Mouse (Mus musculus): ENCODE measurements around the gene Gmeb1.

Gmeb1 gene

DNA sequence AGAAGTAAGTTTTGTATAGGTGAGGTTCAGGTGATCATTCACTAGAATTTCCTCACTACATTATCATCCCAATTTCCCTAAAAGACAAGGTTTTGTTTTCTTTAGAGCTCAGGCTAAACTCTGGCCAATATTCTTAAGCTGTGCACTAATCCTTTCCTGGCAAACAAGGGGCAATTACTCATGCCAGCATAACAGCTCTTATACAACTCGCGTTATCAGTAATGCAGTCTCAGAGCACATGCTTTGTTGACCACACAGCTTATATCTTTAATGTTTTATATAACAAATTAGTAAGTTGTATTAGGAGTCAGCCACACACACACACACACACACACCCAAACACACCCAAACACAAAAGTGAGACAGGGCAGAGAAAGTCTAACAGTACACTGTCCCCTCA lies 51.1 kb downstream of the Gmeb1 start:
- TF ChIP-seq GATA4 (IDR thresholded peaks at IDR 0.05; ENCODE audit: insufficient replicate concordance, low read length) = 0 out of 2 replicates have a peak, but pooled peaks have one; percentile 46

DNA sequence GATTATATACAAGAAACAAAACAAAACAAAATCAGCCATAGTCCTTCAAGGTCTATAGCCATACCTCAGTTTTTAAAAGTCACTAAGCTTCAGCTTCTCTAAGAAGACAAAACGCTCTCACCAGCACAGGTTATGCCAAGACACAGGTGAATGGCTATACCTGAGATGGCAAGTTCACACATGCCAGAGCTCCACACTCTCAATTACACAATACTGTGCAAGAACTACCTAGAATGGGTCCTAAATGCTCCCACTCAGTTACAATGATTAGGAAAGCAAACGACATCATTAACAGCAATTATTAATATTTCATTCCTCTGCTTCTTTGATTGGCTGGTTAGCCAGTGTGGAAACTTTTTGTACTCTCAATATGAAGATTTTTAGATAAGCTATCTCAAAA lies 52.1 kb downstream of the Gmeb1 start:
- TF ChIP-seq GATA4 (IDR thresholded peaks at IDR 0.05; ENCODE audit: insufficient replicate concordance, low read length) = no peak

DNA sequence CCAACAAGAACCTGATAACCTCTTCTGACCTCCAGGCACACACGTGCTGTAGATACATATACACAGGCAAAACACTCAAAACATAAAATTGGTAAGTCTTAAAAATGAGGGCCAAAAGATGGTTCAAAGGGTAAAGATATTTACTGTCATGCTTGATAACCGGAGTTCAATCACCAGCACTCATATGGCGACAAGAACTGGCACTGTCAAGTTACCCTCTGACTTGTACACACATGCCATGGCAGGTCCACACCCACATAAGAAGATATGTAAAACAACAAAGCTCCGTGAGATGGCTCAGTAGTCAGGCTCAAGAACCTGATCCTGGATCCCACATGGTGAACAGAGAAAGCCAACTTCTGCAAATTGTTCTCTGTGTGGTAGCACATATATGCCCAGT lies 54.1 kb downstream of the Gmeb1 start:
- TF ChIP-seq GATA4 (IDR thresholded peaks at IDR 0.05; ENCODE audit: insufficient replicate concordance, low read length) = no peak

DNA sequence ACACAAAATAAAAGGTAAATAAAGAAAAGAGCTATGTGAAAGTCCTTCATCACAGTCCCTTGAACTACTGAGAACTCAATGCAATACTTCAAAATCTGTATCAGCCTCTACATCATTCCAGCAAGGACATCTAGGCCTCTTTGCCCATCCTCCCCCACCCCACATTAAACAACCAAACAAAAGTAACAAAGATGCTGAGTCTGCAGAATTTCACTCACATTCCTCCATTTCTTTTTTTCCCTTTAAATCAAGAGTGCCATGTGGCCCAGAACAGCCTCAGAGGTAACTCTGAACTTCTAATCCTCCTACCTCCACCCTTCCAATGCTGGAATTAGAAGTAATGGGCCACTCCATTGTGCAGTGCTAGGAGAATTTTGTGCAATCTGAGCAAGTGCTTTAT lies 62.6 kb downstream of the Gmeb1 start:
- TF ChIP-seq GATA4 (IDR thresholded peaks at IDR 0.05; ENCODE audit: insufficient replicate concordance, low read length) = no peak

DNA sequence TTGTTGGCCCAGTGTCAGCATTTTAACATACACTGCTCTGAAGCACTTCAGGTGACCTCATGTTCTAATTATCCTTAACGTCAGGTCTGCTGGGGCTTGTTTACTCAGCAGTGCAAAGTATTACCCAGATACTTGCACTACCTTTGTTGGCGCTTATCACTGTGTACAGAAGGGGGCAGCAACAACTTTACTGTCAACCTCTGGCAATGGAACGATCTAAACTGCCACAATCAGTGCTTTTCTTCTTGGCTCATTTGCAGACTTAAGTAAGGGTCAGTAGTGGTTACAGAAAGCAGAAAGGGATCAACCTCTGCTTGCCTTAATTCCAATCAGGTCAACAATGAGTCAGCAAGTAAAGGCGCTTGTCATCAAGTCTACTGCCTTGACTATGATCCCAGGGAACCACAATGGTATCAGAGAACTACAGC lies 63.1 kb downstream of the Gmeb1 start:
- TF ChIP-seq GATA4 (IDR thresholded peaks at IDR 0.05; ENCODE audit: insufficient replicate concordance, low read length) = peak; percentile 44; the same call in 1 of the 2 replicates

DNA sequence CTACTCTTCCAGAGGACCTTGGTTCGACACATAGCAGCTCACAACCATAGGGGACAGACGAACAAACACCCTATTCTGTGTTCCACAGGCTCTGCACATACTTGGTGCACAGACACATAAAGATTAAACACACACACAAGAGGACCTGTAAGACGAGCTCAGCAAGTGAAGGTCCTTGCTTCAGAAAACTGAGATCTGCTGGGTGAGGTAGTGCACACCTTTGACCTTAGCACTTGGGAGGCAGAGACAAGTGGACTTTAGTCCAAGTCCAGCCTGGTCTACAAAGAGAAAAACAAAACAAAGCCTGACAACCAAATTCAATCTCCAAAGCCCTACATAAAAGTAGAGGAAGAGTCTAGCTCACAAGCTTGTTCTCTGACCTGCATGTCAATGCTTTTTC lies 66.4 kb downstream of the Gmeb1 start:
- TF ChIP-seq GATA4 (IDR thresholded peaks at IDR 0.05; ENCODE audit: insufficient replicate concordance, low read length) = no peak

DNA sequence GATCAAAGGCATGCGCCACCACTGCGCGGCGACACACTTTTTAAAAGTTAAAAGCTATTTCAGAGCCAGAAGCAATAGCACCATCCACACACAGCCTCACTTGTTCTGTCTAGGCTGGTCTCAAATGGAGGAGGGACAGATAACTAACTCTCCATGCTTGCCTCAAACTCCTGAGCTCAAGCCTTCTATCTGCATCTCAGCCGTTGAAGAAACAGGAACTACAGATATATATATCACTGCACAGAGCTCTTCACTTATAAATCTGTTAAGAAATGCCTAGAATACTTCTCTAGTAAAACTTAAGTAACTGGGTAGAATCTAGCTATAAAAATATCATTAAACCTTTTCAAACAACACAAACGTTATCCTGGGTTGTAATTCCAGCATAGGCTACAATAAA lies 67.0 kb downstream of the Gmeb1 start:
- TF ChIP-seq GATA4 (IDR thresholded peaks at IDR 0.05; ENCODE audit: insufficient replicate concordance, low read length) = no peak

DNA sequence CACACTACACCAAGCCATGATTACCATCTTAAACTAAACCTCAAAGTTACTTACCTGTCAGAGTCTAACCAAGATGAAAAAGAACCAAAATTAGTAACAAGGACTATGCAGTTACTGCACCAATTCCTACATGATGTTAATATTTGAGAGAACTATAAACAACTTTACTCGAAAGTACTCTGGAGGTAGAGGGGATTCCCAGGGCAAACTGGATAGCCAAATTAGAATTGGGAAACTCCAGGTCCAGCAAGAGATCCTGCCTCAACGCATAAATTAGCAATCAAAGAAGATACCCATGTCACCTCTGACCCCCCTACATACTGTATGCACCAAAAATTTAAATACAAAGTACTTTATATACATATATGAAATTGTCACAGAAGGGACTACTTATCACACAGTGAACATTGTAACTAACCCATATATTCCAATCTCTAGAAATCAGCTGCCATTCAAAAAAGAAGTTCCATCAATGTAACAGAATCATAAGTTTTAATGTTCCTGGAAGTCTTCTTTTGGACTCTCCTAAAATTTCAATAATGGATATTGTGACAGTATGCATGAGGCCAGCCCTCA lies 73.5 kb downstream of the Gmeb1 start:
- no peak for TF ChIP-seq GATA4 (IDR thresholded peaks at IDR 0.05; ENCODE audit: insufficient replicate concordance, low read length)

DNA sequence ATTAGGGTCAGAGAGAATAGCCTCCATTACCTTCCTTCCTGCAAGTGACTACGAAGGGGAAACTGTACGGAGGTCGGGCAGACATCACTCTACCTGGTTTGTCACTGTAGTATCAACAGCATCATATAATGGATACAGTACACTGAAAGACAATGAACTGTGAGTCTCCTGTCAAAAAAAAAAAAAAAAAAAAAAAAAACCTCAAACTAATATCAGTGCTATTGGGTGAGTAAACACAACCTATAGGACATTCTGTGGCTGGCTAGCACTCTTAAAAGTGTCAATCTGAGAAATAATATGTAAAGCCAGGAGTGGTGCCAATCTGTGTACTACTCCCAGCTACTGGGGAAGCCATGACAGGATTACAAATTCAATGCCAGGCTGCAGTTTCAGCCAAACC lies 78.2 kb downstream of the Gmeb1 start:
- no peak for TF ChIP-seq GATA4 (IDR thresholded peaks at IDR 0.05; ENCODE audit: insufficient replicate concordance, low read length)

DNA sequence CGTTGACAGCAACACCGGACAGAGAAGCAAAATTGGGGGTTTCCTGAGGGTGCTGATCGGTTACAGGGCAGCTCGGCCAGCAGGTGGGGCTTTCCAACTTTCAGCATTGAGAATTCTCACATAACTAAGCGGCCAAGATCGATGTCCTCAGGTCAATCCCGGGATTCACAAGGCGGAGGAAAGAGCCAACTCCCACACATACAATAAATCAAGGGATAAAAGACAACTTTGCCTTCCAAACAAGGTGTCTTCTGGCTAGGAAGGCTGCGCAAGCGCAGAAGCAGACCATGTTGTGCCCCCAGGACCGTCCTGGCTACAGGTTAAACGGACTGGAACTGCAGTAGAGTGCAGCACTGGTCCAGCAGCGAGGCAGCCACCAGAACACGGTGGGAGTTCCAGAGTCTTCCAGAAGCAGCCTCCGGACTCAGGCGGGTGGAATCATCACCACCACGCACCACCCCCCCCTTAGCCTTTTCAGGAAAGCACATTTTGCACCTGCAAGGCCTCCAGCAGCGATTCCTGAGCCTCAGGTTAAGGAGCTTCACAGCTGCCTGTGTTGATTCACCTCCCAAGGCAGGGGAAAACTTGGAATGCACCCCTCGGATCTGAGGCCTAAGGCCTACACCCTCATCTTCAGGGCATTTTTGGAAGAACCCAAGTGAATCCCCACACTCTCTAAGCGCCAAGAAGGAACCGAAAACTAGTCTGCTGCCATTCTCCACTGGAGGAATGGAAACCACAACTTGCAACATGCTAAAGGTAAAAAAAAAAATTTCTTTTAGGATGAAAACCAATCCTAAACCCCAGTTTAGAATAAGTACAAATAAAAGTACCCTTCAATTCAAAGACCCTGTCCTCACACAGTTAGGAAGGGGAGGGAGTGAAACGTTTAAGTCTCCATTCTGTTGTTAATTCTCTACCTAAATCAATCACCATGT lies 79.4 kb downstream of the Gmeb1 start:
- TF ChIP-seq GATA4 (IDR thresholded peaks at IDR 0.05; ENCODE audit: insufficient replicate concordance, low read length) = no peak

DNA sequence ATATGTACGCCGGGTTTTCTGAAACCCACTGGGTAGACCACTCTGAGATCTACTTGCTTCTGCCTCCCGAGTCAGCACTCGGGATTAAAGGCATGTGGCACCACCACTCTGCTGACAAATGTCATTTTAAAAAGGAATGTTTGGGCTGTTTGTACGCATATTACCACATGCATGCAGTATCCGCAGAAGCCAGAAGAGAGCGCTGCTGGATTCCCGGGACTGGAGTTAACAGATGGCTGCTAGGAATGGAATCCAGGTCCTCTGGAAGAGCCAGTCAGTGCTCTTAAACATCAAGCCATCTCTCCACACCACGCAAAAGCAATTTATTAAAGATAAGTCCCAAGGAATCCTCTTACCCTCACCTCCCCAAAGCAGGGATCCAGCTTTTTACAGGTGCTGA lies 80.7 kb downstream of the Gmeb1 start:
- no peak for TF ChIP-seq GATA4 (IDR thresholded peaks at IDR 0.05; ENCODE audit: insufficient replicate concordance, low read length)

DNA sequence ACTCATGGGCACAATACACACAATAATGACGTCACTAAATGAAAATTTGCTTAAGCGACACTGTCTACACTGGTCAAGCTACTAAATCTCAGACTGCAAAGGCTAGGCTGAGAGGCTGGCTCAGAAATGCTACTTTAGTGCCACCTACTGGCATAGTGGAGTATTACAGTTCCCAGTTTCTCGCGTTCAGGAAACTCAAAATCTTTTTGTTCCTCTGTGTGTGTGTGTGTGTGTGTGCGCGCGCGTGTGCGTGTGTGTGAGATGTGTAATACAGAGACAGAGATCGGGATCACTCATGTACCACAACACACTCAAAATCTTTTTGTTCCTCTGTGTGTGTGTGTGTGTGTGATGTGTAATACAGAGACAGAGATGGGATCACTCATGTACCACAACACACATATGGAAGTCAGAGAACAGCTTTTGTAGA lies 82.8 kb downstream of the Gmeb1 start:
- no peak for TF ChIP-seq GATA4 (IDR thresholded peaks at IDR 0.05; ENCODE audit: insufficient replicate concordance, low read length)

DNA sequence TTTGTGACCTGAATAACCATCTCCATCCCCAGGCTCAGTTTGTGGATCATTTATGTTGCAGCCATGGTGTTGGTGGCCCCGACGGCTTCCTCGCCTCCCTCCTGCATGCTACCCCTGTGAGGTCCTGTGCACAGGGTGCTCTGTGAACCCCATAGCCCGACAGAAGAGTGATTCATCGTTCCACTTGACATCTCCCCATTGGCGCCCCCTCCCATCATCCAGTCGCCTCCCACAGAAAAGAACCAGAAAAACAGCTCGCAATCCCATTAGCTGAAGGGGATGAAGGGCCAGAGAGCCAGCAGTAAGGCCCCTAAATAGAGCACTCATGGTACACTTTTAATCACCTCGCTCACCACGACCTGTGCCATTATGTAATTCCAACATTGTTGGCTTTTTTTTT lies 84.9 kb downstream of the Gmeb1 start:
- TF ChIP-seq GATA4 (IDR thresholded peaks at IDR 0.05; ENCODE audit: insufficient replicate concordance, low read length) = no peak
